Mouse (Mus musculus) lung, embryonic 16.5 days (tissue): ENCODE data around the gene Raly. TPM values are rescaled to one million over a fixed set of nuclear protein-coding genes. Genes with fewer than 3 reads are reported as not detected.

Experiments
- ATAC-seq: fragments of 200-750 bp; cut with Nextera tagmentation; 2 replicates; pipeline ENCODE4 v1.8.0; 2017; ENCODE audit warnings: low read depth, mild to moderate bottlenecking, moderate library complexity
- H3K27ac ChIP-seq: fragments of 300-500 bp; sonication (generic); 2 replicates; pipeline ENCODE4 v1.5.1; 2014; ENCODE audit warnings: mild to moderate bottlenecking, control low read depth, low read length
- H3K27me3 ChIP-seq: fragments of 300-500 bp; sonication (generic); 2 replicates; pipeline ENCODE4 v1.6.1; 2014; ENCODE audit warnings: low read depth, low read length, mixed read lengths; ENCODE audit not compliant: control insufficient read depth, insufficient read depth
- H3K36me3 ChIP-seq: fragments of 300-500 bp; sonication (generic); 2 replicates; pipeline ENCODE4 v1.6.1; 2014; ENCODE audit warnings: low read length; ENCODE audit not compliant: control insufficient read depth, insufficient read depth
- H3K4me1 ChIP-seq: fragments of 300-500 bp; sonication (generic); replicated peaks from 2 replicates; pipeline ENCODE4 v1.6.1; 2014; ENCODE audit warnings: low read length, mixed read lengths; ENCODE audit not compliant: control insufficient read depth, insufficient read depth
- H3K4me2 ChIP-seq: fragments of 300-500 bp; sonication (generic); 2 replicates; pipeline ENCODE4 v1.6.1; 2014; ENCODE audit warnings: low read depth, low read length, control low read depth
- H3K4me3 ChIP-seq: fragments of 300-500 bp; sonication (generic); 2 replicates; pipeline ENCODE4 v1.5.1; 2014; ENCODE audit warnings: mild to moderate bottlenecking, low read length, control low read depth
- H3K9ac ChIP-seq: fragments of 300-500 bp; sonication (generic); 2 replicates; pipeline ENCODE4 v1.6.1; 2014; ENCODE audit warnings: low read length, control low read depth
- H3K9me3 ChIP-seq: fragments of 300-500 bp; sonication (generic); 2 replicates; pipeline ENCODE4 v1.6.1; 2016; ENCODE audit warnings: low read length; ENCODE audit not compliant: control insufficient read depth
- WGBS: fragments of 180-500 bp; shearing (Covaris S2); extraction: QIAGEN DNeasy Blood & Tissue Kit; methylation state at CpG from one replicate; pipeline ENCODE4 v1.1.7; 2014; 5-methylcytosine and 5-hydroxymethylcytosine counted together
- polyA plus RNA-seq: library from polyadenylated mRNA; unstranded; fragments of >200 nt; fragmentation: Nextera tagmentation; extraction: Ambion mirVana; gene quantifications from 2 replicates; pipeline ENCODE4 v1.2.1, GENCODE M21; 2015

Gene Raly
- polyA plus RNA-seq, 1 experiment from 2014 or later = 43.4 TPM

- H3K4me2 ChIP-seq = no peak overlapping the region
- 87% methylated on average over 13 of the region's 13 CpGs for WGBS
- ATAC-seq = no peak
- no peaks in the 10 kb centered on the region for H3K9me3 ChIP-seq
- no peaks in the 10 kb centered on the region for H3K4me1 ChIP-seq
- H3K36me3 ChIP-seq = peaks cover 46% of the 10 kb centered on the region
- no peak overlapping the region for H3K4me3 ChIP-seq
- H3K27me3 ChIP-seq = no peaks in the 10 kb centered on the region
- H3K9ac ChIP-seq = no peak overlapping the region
- no peak overlapping the region for H3K27ac ChIP-seq
Observed at GRCm38 (mm10) chr2:154863672-154864071, 72.8 kb downstream of the Raly start.

- ATAC-seq = no peak
- Histone ChIP-seq H3K9me3 (no peaks in the 10 kb centered on the region), H3K4me3 (no peak overlapping the region), H3K27me3 (no peaks in the 10 kb centered on the region), H3K4me2 (no peak overlapping the region), H3K9ac (no peak overlapping the region), H3K27ac (no peak overlapping the region), H3K4me1 (no peaks in the 10 kb centered on the region), H3K36me3 (peaks cover 50% of the 10 kb centered on the region)
- WGBS = 70% methylated on average over 3 of the region's 3 CpGs
Observed at GRCm38 (mm10) chr2:154865696-154866095, 74.8 kb downstream of the Raly start.

DNA sequence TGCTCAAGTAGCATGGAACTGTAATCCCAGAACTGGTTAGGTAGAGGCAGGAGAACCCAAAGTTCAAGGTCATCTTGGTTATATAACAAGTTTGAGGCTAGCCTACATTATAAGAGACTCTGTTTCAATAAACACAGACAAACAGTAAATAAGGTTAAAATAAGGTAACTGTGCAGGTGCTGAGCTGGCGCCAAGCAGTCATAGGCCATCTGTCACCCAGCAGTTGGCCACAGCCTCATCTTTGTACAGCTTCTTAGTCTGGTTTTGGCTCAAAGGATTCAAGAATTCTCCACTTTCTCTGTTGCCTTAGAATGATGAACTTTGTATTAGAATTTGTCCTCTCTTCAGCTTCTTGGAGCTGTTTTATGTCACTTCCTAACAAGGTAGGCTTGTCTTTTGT lies 77.2 kb downstream of the Raly start:
- no peak for ATAC-seq
- Histone ChIP-seq H3K36me3 (peaks cover 66% of the 10 kb centered on the region), H3K4me2 (no peak overlapping the region), H3K9me3 (no peaks in the 10 kb centered on the region), H3K27me3 (no peaks in the 10 kb centered on the region), H3K9ac (no peak overlapping the region), H3K4me3 (no peak overlapping the region), H3K4me1 (no peaks in the 10 kb centered on the region), H3K27ac (no peak overlapping the region)
- 96% methylated on average over 1 of the region's 1 CpGs for WGBS

- Histone ChIP-seq H3K4me3 (no peak overlapping the region), H3K9me3 (no peaks in the 10 kb centered on the region), H3K36me3 (peaks cover 66% of the 10 kb centered on the region)
Observed at GRCm38 (mm10) chr2:154869954-154870641, 79.2 kb downstream of the Raly start.

DNA sequence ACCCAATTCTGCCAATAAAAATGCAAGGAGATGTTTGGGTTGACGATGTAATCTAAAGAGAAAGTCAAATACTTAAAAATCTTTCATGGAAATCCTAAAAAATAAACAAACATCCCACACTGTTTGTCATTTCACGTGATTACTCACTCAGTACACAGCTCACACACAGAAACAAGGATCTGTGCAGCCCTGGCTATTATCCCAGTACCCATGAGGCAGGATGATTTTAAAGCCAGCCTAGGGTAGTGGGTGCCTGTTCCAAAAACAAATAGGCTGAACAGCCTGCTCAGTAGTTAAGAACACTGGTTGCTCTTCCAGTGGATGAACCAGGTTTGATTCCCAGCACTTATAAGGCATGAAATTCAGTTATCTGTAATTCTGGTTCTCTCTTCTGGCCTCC lies 85.7 kb downstream of the Raly start:
- Histone ChIP-seq H3K4me1 (peaks cover 2% of the 10 kb centered on the region; the same call in 1 of the 2 replicates), H3K4me3 (no peak overlapping the region), H3K9ac (no peak overlapping the region), H3K4me2 (no peak overlapping the region), H3K27me3 (no peaks in the 10 kb centered on the region), H3K36me3 (peaks cover 43% of the 10 kb centered on the region), H3K9me3 (no peaks in the 10 kb centered on the region), H3K27ac (no peak overlapping the region)
- ATAC-seq = no peak
- 50% methylated on average over 2 of the region's 2 CpGs for WGBS

More at GRCm38 (mm10) chr2:154869954-154870641, 79.2 kb downstream of the Raly start:
- Histone ChIP-seq H3K27me3 (no peaks in the 10 kb centered on the region), H3K9ac (no peak overlapping the region), H3K27ac (no peak overlapping the region), H3K4me2 (no peak overlapping the region), H3K4me1 (no peaks in the 10 kb centered on the region)
- ATAC-seq = no peak

DNA sequence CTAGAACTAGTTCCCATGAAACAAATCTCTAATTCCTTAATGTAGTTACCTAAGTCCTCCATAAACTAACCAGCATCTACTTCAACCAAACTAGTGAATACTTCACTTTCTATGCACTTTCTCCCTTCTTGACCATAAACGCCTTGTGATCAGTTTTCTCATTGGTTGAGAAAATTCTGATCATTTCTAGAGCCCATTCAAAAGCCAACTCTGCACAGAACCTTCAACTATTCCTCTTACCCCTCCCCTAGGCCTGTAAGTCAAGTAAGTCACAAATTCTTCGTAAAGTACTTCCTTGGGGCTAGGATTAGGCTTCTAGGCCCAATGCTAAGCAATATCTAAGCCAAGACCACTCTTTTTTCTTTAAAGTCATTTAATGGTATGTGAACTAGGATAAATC lies 100.7 kb downstream of the Raly start:
- WGBS = 11% methylated on average over 2 of the region's 2 CpGs
- H3K27ac ChIP-seq = no peak overlapping the region; the same call in 1 of the 2 replicates
- ATAC-seq = no peak

GRCm38 (mm10) chr2:154892201-154893044 lies 101.5 kb downstream of the Raly start, which contains the start of gene Eif2s2:
Eif2s2 (minus strand) TSS chr2:154892935.
- 0 out of 2 replicates have a peak, but pooled peaks cover 4% of the 10 kb centered on the region for H3K36me3 ChIP-seq
- peak within 1 kb of the TSS; percentile 93 for H3K4me2 ChIP-seq
- H3K4me3 ChIP-seq = peak within 1 kb of the TSS; percentile 69
- WGBS = under 1% methylated on average over 75 of the region's 75 CpGs
- peaks cover 12% of the 10 kb centered on the region for H3K4me1 ChIP-seq
- peak within 1 kb of the TSS; percentile 85 for H3K9ac ChIP-seq
- no peaks in the 10 kb centered on the region for H3K9me3 ChIP-seq
- no peaks in the 10 kb centered on the region for H3K27me3 ChIP-seq
- H3K27ac ChIP-seq = peak within 1 kb of the TSS; percentile 84
- ATAC-seq = peak; percentile 98

More for the DNA sequence above, 100.7 kb downstream of the Raly start:
- H3K4me2 ChIP-seq = peak overlapping the region; percentile 93
- peaks cover 9% of the 10 kb centered on the region; the same call in 1 of the 2 replicates for H3K36me3 ChIP-seq
- peak overlapping the region; percentile 69 for H3K4me3 ChIP-seq
- no peaks in the 10 kb centered on the region for H3K27me3 ChIP-seq
- no peaks in the 10 kb centered on the region for H3K9me3 ChIP-seq
- peaks cover 12% of the 10 kb centered on the region for H3K4me1 ChIP-seq
- peak overlapping the region; percentile 85 for H3K9ac ChIP-seq

DNA sequence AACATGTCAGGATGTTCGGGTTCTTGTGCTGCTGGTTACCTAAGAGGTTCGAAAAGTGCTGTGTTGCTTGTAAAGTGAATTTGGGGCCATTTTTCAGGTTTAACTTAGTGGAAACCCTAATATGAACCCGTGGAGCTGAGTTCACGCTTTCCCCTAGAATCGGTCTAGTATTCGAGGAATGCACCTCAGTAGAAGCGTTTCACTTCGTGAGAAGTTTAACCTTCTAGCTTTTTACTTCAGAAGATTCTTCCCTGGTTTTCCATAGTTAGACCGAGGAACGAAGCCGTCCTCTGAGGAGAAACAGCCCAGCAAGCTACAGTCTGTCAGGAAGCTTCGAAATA lies 102.1 kb downstream of the Raly start:
- no peak overlapping the region for H3K27ac ChIP-seq

DNA sequence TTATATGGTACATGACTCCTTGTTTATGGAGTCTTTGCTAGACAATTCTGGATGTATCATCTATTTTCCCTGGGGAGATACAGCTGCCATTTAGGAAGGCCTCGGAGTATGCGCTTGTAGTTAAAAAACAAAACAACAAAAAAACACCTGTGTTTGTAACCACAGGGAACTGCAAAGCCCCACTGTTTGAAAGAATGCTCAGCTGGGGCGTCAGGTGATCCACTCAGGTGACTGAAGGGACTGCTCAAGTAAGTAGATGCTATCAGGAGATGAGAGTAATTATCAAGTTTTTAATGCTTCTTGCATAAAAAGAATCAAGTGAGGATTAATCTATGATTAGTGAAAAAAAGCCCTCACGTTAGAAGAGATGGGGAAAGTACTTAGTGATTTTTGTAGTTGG lies 102.7 kb downstream of the Raly start:
- H3K27me3 ChIP-seq = no peaks in the 10 kb centered on the region
- ATAC-seq = no peak
- no peaks in the 10 kb centered on the region for H3K36me3 ChIP-seq
- peaks cover 12% of the 10 kb centered on the region for H3K4me1 ChIP-seq
- no peaks in the 10 kb centered on the region for H3K9me3 ChIP-seq
- WGBS = 57% methylated on average over 4 of the region's 4 CpGs
- no peak overlapping the region for H3K27ac ChIP-seq
- H3K4me2 ChIP-seq = peak overlapping the region; percentile 71; the same call in 1 of the 2 replicates
- H3K9ac ChIP-seq = no peak overlapping the region
- H3K4me3 ChIP-seq = peak overlapping the region; percentile 69; the same call in 1 of the 2 replicates

More for the DNA sequence above, 102.1 kb downstream of the Raly start:
- Histone ChIP-seq H3K27me3 (no peaks in the 10 kb centered on the region), H3K4me2 (peak overlapping the region; percentile 71), H3K4me1 (peaks cover 12% of the 10 kb centered on the region), H3K4me3 (peak overlapping the region; percentile 69), H3K36me3 (0 out of 2 replicates have a peak, but pooled peaks cover 1% of the 10 kb centered on the region), H3K9me3 (no peaks in the 10 kb centered on the region), H3K9ac (peak overlapping the region; percentile 55)
- WGBS = 7% methylated on average over 12 of the region's 12 CpGs
- peak; percentile 27; the same call in 1 of the 2 replicates for ATAC-seq
